Mouse (Mus musculus) lung, postnatal 10 days (tissue): ENCODE measurements around the gene Esm1.

Experiments
- DNase-seq: peaks from one replicate; pipeline ENCODE4 v3.0.0; 2021

Esm1 gene

GRCm38 (mm10) chr13:113209624-113210023, at the start of gene Esm1:
Gene Esm1, plus strand, starts transcription at chr13:113209659.
- peak; percentile 32 for DNase-seq

- DNase-seq = no peak
These were observed 45.0 kb upstream of the Esm1 start for GRCm38 (mm10) chr13:113164252-113165005.

- DNase-seq = peak; percentile 23
These were observed 41.4 kb upstream of the Esm1 start for GRCm38 (mm10) chr13:113168018-113168534.

GRCm38 (mm10) chr13:113170256-113170655, 39.2 kb upstream of the Esm1 start:
- DNase-seq = no peak

GRCm38 (mm10) chr13:113174162-113174561, 35.3 kb upstream of the Esm1 start:
- DNase-seq = no peak

- no peak for DNase-seq
These were observed 26.1 kb upstream of the Esm1 start for GRCm38 (mm10) chr13:113183310-113183709.

GRCm38 (mm10) chr13:113183720-113184119, 25.7 kb upstream of the Esm1 start:
- DNase-seq = no peak

- no peak for DNase-seq
These were observed 12.4 kb upstream of the Esm1 start for GRCm38 (mm10) chr13:113196808-113197674.

- no peak for DNase-seq
These were observed 11.5 kb upstream of the Esm1 start for GRCm38 (mm10) chr13:113197872-113198502.

GRCm38 (mm10) chr13:113199331-113199730, 10.1 kb upstream of the Esm1 start:
- no peak for DNase-seq

- no peak for DNase-seq
These were observed 8.7 kb upstream of the Esm1 start for GRCm38 (mm10) chr13:113200726-113201125.

GRCm38 (mm10) chr13:113201631-113202030, 7.8 kb upstream of the Esm1 start:
- DNase-seq = no peak

GRCm38 (mm10) chr13:113202184-113202583, 7.3 kb upstream of the Esm1 start:
- no peak for DNase-seq

GRCm38 (mm10) chr13:113203146-113203545, 6.3 kb upstream of the Esm1 start:
- DNase-seq = no peak

GRCm38 (mm10) chr13:113205346-113205745, 4.1 kb upstream of the Esm1 start:
- DNase-seq = no peak

- DNase-seq = no peak
These were observed 1.9 kb downstream of the Esm1 start for GRCm38 (mm10) chr13:113211345-113211744.

GRCm38 (mm10) chr13:113212401-113212800, 2.9 kb downstream of the Esm1 start:
- no peak for DNase-seq

GRCm38 (mm10) chr13:113213865-113214264, 4.4 kb downstream of the Esm1 start:
- DNase-seq = no peak

- DNase-seq = no peak
These were observed 12.4 kb downstream of the Esm1 start for GRCm38 (mm10) chr13:113221851-113222250.

- DNase-seq = peak; percentile 89
These were observed 14.6 kb downstream of the Esm1 start for GRCm38 (mm10) chr13:113224105-113224504.

GRCm38 (mm10) chr13:113225811-113226210, 16.4 kb downstream of the Esm1 start, which contains the start of gene Gzmk:
Gene Gzmk, minus strand, starts transcription at chr13:113225908.
- DNase-seq = no peak

GRCm38 (mm10) chr13:113227076-113227475, 17.6 kb downstream of the Esm1 start:
- peak; percentile 68 for DNase-seq
